Comparison of ENCODE assay signal across 14 mouse cellular contexts in the genomic region with DNA sequence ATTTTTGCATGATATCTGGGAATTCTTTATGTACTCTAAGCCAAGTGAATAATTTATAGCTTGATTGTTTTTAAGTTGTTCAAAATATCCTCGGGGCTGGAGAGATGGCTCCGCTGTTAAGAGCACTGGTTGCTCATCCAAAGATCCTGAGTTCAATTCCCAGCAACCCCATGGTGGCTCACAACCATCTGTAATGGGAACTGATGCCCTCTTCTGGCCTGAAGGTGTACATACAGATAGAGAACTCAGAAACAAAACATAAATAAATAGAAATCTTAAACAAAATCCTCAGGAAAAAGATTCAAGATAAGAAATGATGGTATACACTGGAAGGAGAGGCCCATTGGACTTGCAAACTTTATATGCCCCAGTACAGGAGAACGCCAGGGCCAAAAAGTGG. TPM values are rescaled to one million over a fixed set of nuclear protein-coding genes. Genes with fewer than 3 reads are reported as not detected.
DNase-seq lines count a peak whose midpoint lies in the region; ATAC-seq and TF ChIP-seq lines count a peak whose summit lies in the region.
"Had no signal": no experiment of that assay in that cellular context is flagged by ENCODE, and none has a peak within 500 bp of the region (broad histone marks: within the 10 kb centered on the region; RNA-seq: fewer than 3 reads in every experiment).

No protein-coding gene starts in this region.

- H3K9ac ChIP-seq in hindbrain, postnatal 0 days (replicated peaks; ENCODE audit: low read length) = no peak overlapping the region
- no peak overlapping the region for H3K9ac ChIP-seq in hindbrain, embryonic 14.5 days
- H3K9ac ChIP-seq in lung, postnatal 0 days (replicated peaks; ENCODE audit: low read depth) = no peak overlapping the region
- no peak overlapping the region for H3K9ac ChIP-seq in MEL (ENCODE audit: control insufficient read depth, low read depth, low read length, poor library complexity, severe bottlenecking)
- H3K9ac ChIP-seq: neural tube, embryonic 12.5 days had no signal

- TF ChIP-seq POLR2A in MEL (IDR thresholded peaks at IDR 0.05; ENCODE audit: control insufficient read depth in 1 of 2, insufficient read depth in 1 of 2, low read depth in 1 of 2, low read length in 2 of 2, poor library complexity in 1 of 2) = no peak

- no peak for DNase-seq in hindbrain, postnatal 0 days (ENCODE audit: low spot score)
- DNase-seq in hindbrain, embryonic 14.5 days (ENCODE audit: low spot score) = no peak
- no peak for DNase-seq in lung, postnatal 0 days (ENCODE audit: low spot score)
- no peak for DNase-seq in lung, postnatal 36 days
- peak; percentile 35 for DNase-seq in MEL (ENCODE audit: low read depth, low spot score)
- DNase-seq in natural killer cell, adult 2 months (ENCODE audit: low spot score in 2 of 2) = no peak
- no peak for DNase-seq in layer of hippocampus, adult 18-20 months (ENCODE audit: low spot score in 2 of 2)
- DNase-seq: adrenal gland, postnatal 36 days; gastrocnemius, postnatal 14 days; kidney, adult 8-10 months; kidney, postnatal 36 days; right cerebral cortex, postnatal 14 days; thymus, adult 18-20 months had no signal

- no peaks in the 10 kb centered on the region for H3K36me3 ChIP-seq in hindbrain, postnatal 0 days (ENCODE audit: insufficient read depth, low read length)
- no peaks in the 10 kb centered on the region for H3K36me3 ChIP-seq in hindbrain, embryonic 14.5 days (replicated peaks; ENCODE audit: control insufficient read depth, insufficient read depth)
- H3K36me3 ChIP-seq in lung, postnatal 0 days (ENCODE audit: insufficient read depth, low read length) = no peaks in the 10 kb centered on the region
- H3K36me3 ChIP-seq in MEL (ENCODE audit: control insufficient read depth in 1 of 2, insufficient read depth in 2 of 2, low read length in 2 of 2) = peaks cover 0 to 41% of the 10 kb centered on the region in 2 experiments; a peak in 2 of 4 replicates
- H3K36me3 ChIP-seq: neural tube, embryonic 12.5 days had no signal

- H3K27ac ChIP-seq in hindbrain, postnatal 0 days = no peak overlapping the region
- H3K27ac ChIP-seq in hindbrain, embryonic 14.5 days = no peak overlapping the region
- H3K27ac ChIP-seq in lung, postnatal 0 days (ENCODE audit: low read length) = no peak overlapping the region
- no peak overlapping the region for H3K27ac ChIP-seq in MEL (ENCODE audit: control insufficient read depth, low read depth, low read length)
- H3K27ac ChIP-seq: neural tube, embryonic 12.5 days had no signal

- H3K4me2 ChIP-seq in hindbrain, postnatal 0 days (ENCODE audit: low read depth, low read length) = no peak overlapping the region
- no peak overlapping the region for H3K4me2 ChIP-seq in hindbrain, embryonic 14.5 days (replicated peaks)
- no peak overlapping the region for H3K4me2 ChIP-seq in lung, postnatal 0 days (replicated peaks; ENCODE audit: low read depth, low read length)

- peaks cover 31% of the 10 kb centered on the region for H3K79me2 ChIP-seq in MEL (ENCODE audit: control insufficient read depth, insufficient read depth, low read length, poor library complexity)

- no peaks in the 10 kb centered on the region for H3K27me3 ChIP-seq in hindbrain, postnatal 0 days (ENCODE audit: insufficient read depth, low read length)
- H3K27me3 ChIP-seq in hindbrain, embryonic 14.5 days (ENCODE audit: control insufficient read depth, insufficient read depth, low read length) = no peaks in the 10 kb centered on the region
- no peaks in the 10 kb centered on the region for H3K27me3 ChIP-seq in lung, postnatal 0 days (replicated peaks; ENCODE audit: insufficient read depth, low read length)
- no peaks in the 10 kb centered on the region for H3K27me3 ChIP-seq in MEL (ENCODE audit: control insufficient read depth in 1 of 2, insufficient read depth in 2 of 2, low read length in 2 of 2)
- H3K27me3 ChIP-seq: neural tube, embryonic 12.5 days had no signal

- 92% methylated on average over 3 of the region's 3 CpGs for WGBS in hindbrain, postnatal 0 days
- 92% methylated on average over 3 of the region's 3 CpGs for WGBS in hindbrain, embryonic 14.5 days
- WGBS in lung, postnatal 0 days = 94% methylated on average over 3 of the region's 3 CpGs

- peak; percentile 32 for TF ChIP-seq CTCF in hindbrain, postnatal 0 days (IDR thresholded peaks at IDR 0.05; ENCODE audit: low read depth)
- peak; percentile 30 for TF ChIP-seq CTCF in lung, postnatal 0 days (IDR thresholded peaks at IDR 0.05)
- peak in 2 of 3 experiments; percentile 19 to 36; a peak in 3 of 6 replicates for TF ChIP-seq CTCF in MEL (IDR thresholded peaks at IDR 0.05 in 2 of 3, conservative IDR thresholded peaks at IDR 0.05 in 1 of 3; ENCODE audit: control insufficient read depth in 1 of 3, insufficient read depth in 1 of 3, low read depth in 2 of 3, low read length in 3 of 3, poor library complexity in 1 of 3, severe bottlenecking in 1 of 3)

- no peaks in the 10 kb centered on the region for H3K9me3 ChIP-seq in hindbrain, postnatal 0 days (ENCODE audit: low read length)
- H3K9me3 ChIP-seq in hindbrain, embryonic 14.5 days (ENCODE audit: control insufficient read depth, low read length) = no peaks in the 10 kb centered on the region
- no peaks in the 10 kb centered on the region for H3K9me3 ChIP-seq in lung, postnatal 0 days (ENCODE audit: low read length)
- H3K9me3 ChIP-seq in MEL (replicated peaks; ENCODE audit: insufficient read depth, low read length) = no peaks in the 10 kb centered on the region
- H3K9me3 ChIP-seq: neural tube, embryonic 12.5 days had no signal

- no peak for TF ChIP-seq RAD21 in MEL (IDR thresholded peaks at IDR 0.05; ENCODE audit: low read depth, low read length)

- no peak overlapping the region for H3K4me3 ChIP-seq in hindbrain, postnatal 0 days (ENCODE audit: low read length)
- no peak overlapping the region for H3K4me3 ChIP-seq in hindbrain, embryonic 14.5 days (replicated peaks; ENCODE audit: low read length)
- no peak overlapping the region for H3K4me3 ChIP-seq in lung, postnatal 0 days (ENCODE audit: low read depth, low read length)
- H3K4me3 ChIP-seq in MEL (ENCODE audit: control insufficient read depth in 1 of 2, insufficient read depth in 1 of 2, low read depth in 2 of 2, low read length in 2 of 2) = no peak overlapping the region
- H3K4me3 ChIP-seq: neural tube, embryonic 12.5 days had no signal

- peaks cover 21% of the 10 kb centered on the region for H3K4me1 ChIP-seq in hindbrain, postnatal 0 days (ENCODE audit: insufficient read depth, low read length)
- H3K4me1 ChIP-seq in hindbrain, embryonic 14.5 days (replicated peaks; ENCODE audit: control insufficient read depth, insufficient read depth, low read length) = peaks cover 26% of the 10 kb centered on the region
- H3K4me1 ChIP-seq in lung, postnatal 0 days (ENCODE audit: insufficient read depth, low read depth, low read length) = no peaks in the 10 kb centered on the region
- peaks cover 24 to 49% of the 10 kb centered on the region in 2 experiments for H3K4me1 ChIP-seq in MEL (ENCODE audit: control insufficient read depth in 1 of 2, insufficient read depth in 2 of 2, low read length in 2 of 2)

- TF ChIP-seq EP300 in lung, postnatal 0 days (IDR thresholded peaks at IDR 0.05) = no peak
- TF ChIP-seq EP300 in MEL (IDR thresholded peaks at IDR 0.05; ENCODE audit: low read depth in 1 of 2, low read length in 2 of 2) = no peak

- ATAC-seq in hindbrain, postnatal 0 days = no peak
- ATAC-seq in hindbrain, embryonic 14.5 days (ENCODE audit: low FRiP score) = no peak
- ATAC-seq in lung, postnatal 0 days = no peak

TF ChIP-seq in MEL, 35 proteins besides CTCF, POLR2A, EP300 and RAD21:
- TF ChIP-seq ZNF384 (IDR thresholded peaks at IDR 0.05; ENCODE audit: low read depth, low read length) (no peak), MYC (IDR thresholded peaks at IDR 0.05; ENCODE audit: low read depth, low read length) (no peak), KAT2A (conservative IDR thresholded peaks at IDR 0.05; ENCODE audit: low read depth, low read length) (no peak), TBP (IDR thresholded peaks at IDR 0.05; ENCODE audit: low read depth, low read length) (no peak), NRF1 (IDR thresholded peaks at IDR 0.05; ENCODE audit: insufficient read depth, low read depth, low read length, poor library complexity, severe bottlenecking) (no peak)
TF ChIP-seq in MEL: peak in this region for 0.

RNA-seq across cellular contexts. Expression of a gene that starts 1.3 kb away (rescaled TPM):
- total RNA-seq in hindbrain, postnatal 0 days (2014; rRNA removed) = 72.3 and 74.5 TPM in 2 replicates
- polyA plus RNA-seq in hindbrain, postnatal 0 days (2015; fragmentation: Nextera tagmentation; extraction: Ambion mirVana) = 126 and 127 TPM in 2 replicates
- 128 and 139 TPM in 2 replicates for polyA plus RNA-seq in hindbrain, embryonic 14.5 days (2014; fragmentation: Nextera tagmentation; extraction: Ambion mirVana)
- polyA plus RNA-seq in lung, postnatal 0 days (2015; fragmentation: Nextera tagmentation; extraction: Ambion mirVana) = 126 and 138 TPM in 2 replicates
- total RNA-seq in MEL (2012; rRNA removed) = 56.2 and 62.0 TPM in 2 replicates
- 100 to 1,000 TPM in 1 of 2 experiments, 10 to 100 TPM in 1; 77.7 to 281 TPM for polyA plus RNA-seq in MEL (2012; ENCODE audit: insufficient read depth in 1 of 2, insufficient read length in 2 of 2, low read depth in 1 of 2, low replicate concordance in 2 of 2, missing spikeins in 1 of 2)
- 10 to 100 TPM; 50.7 to 54.4 TPM for total RNA-seq in layer of hippocampus, adult 18-20 months (2021)

RNA-seq across cellular contexts. Expression of a gene that starts 53.9 kb away (rescaled TPM):
- total RNA-seq in hindbrain, postnatal 0 days (2014; rRNA removed) = 17.5 and 25.3 TPM in 2 replicates
- 7.8 and 9.3 TPM in 2 replicates for polyA plus RNA-seq in hindbrain, postnatal 0 days (2015; fragmentation: Nextera tagmentation; extraction: Ambion mirVana)
- polyA plus RNA-seq in hindbrain, embryonic 14.5 days (2014; fragmentation: Nextera tagmentation; extraction: Ambion mirVana) = 15.8 and 16.1 TPM in 2 replicates
- 8.3 and 9.8 TPM in 2 replicates for polyA plus RNA-seq in lung, postnatal 0 days (2015; fragmentation: Nextera tagmentation; extraction: Ambion mirVana)
- total RNA-seq in MEL (2012; rRNA removed) = 42.3 and 44.0 TPM in 2 replicates
- polyA plus RNA-seq in MEL (2012; ENCODE audit: insufficient read depth in 1 of 2, insufficient read length in 2 of 2, low read depth in 1 of 2, low replicate concordance in 2 of 2, missing spikeins in 1 of 2) = 100 to 1,000 TPM in 1 of 2 experiments, not detected in 1; 121 TPM
- total RNA-seq in layer of hippocampus, adult 18-20 months (2021) = 10 to 100 TPM; 69.8 to 74.0 TPM
